Mouse (Mus musculus) brain, embryonic 14.5 days (tissue): ENCODE measurements around the gene 3110070M22Rik. TPM values are rescaled to one million over a fixed set of nuclear protein-coding genes. Genes with fewer than 3 reads are reported as not detected.
"Not testable (repeated sequence)": the region's sequence is repeated elsewhere in the genome, so short reads cannot be mapped to it uniquely, and the experiment has no call there.

Experiments used
- DNase-seq: peaks from one replicate; pipeline ENCODE4 v3.0.0-alpha.2; 2011; ENCODE audit warnings: low read depth
- CTCF ChIP-seq: fragments of 200-500 bp; IDR thresholded peaks from 2 replicates; pipeline ENCODE4 v1.5.1; 2012; ENCODE audit warnings: inconsistent platforms, mild to moderate bottlenecking, moderate library complexity, borderline replicate concordance; ENCODE audit not compliant: insufficient read depth, insufficient read length; ENCODE audit errors: extremely low read depth
- POLR2A ChIP-seq: fragments of 200-500 bp; IDR thresholded peaks from 2 replicates; pipeline ENCODE4 v1.6.1; 2012; ENCODE audit warnings: mild to moderate bottlenecking, inconsistent platforms, borderline replicate concordance; ENCODE audit not compliant: poor library complexity, insufficient read depth, insufficient read length, severe bottlenecking; ENCODE audit errors: extremely low read depth
- polyA plus RNA-seq: library from polyadenylated mRNA; depleted of rRNA; stranded (reverse); fragments of >200 nt; gene quantifications from 2 replicates; pipeline ENCODE4 v1.2.3, GENCODE M21; 2012; rRNA removed

Gene 3110070M22Rik
- 2.1 TPM in 2 replicates for polyA plus RNA-seq

DNA sequence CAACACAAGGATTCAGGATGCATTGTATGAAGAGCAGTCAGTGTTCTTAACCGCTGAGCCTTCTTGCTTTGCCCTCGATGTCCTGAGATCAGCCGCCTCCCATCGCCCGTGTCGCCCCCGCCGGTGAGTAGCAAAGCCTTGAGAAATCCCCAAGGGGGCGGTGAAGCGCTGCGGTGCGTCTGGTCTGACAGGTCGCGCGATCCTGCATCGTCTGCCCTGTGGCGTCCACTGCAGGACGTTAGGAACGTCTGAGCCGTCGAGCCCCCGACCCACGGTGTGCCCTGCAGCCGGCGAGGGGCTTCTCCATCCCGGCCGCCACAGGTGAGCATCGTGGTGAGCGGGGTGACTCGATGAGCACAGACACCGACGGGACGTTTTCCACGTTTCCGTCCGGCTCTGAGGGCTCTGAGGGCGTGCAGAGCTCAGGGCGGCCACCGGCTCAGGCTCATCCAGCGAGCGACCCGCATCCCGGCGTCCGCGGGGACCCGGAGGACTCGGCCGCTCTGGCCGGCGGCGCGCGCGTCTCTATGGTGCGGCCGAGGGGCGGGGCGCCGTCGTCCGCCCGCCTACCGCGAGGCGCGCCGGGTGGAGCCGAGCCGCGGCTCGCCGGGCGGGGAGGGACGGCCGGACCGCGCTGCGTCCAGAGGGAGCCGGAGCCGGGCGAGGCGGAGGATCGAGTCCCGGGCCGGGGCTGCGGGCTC lies at the start of gene 3110070M22Rik, which contains the start of gene Tmem267:
Gene 3110070M22Rik, minus strand, starts transcription at position 504 of the 701 bp plus-strand sequence.
Gene Tmem267, plus strand, starts transcription at position 160 of the 701 bp plus-strand sequence.
- TF ChIP-seq CTCF = peak; percentile 23; the same call in 1 of the 2 replicates
- TF ChIP-seq POLR2A = no peak; the same call in 1 of the 2 replicates
- DNase-seq = peak; percentile 94

DNA sequence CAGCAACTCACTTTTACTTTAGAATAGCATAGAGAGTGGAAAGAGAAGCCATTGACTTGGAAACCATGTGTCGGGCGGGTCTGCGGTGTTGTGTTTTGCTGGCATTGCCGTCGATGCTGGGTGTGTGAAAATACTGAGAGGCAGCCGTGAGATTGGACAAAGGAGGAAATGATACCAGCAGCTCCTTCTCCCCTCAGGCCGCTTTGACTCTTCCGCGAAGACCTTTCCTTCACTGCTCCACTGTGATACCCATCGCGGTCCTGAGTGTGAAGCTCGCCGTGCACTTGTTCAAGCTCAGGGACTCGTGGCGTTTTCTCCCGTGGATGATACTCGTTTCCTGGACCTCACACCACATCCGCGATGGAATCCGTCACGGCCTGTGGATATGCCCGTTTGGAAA lies 6.8 kb upstream of the 3110070M22Rik start:
- not testable (repeated sequence) for DNase-seq

DNA sequence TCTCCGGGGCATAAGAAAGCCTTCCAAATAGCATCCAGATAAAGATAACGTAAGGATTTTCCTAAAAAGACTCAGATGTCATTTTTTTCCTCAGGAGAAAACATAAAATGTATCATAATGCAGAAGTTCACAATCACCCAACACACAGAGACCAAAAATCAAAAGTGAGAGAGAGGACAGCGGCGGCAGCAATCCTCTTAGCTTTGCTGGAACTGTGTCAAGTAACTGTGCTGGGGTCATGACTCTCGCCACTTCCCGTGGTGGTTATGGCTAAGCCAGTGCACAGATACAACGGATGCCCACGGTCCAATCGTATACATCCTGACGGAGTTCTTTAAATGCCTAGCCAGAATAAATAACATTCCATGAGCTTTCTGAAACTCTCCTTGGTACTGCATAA lies 3.9 kb upstream of the 3110070M22Rik start:
- DNase-seq = not testable (repeated sequence)

DNA sequence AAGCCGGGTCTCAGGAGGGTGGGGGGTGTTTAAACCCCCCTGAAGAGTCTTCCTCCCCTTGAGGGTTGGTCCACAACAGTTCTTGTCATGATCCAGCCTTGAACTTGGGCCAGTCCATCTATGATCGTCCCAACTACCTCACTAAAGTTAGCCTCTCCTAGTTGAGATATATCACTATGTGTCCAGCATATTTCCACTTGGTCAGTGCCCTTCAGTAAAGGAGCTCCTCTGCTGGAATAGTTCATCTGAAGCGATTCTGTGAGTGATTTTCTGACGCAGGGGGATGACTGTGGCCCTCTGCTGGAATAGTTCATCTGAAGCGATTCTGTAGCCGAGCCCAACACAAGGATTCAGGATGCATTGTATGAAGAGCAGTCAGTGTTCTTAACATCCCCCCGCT lies 829 bp downstream of the 3110070M22Rik start:
- TF ChIP-seq CTCF (no peak), POLR2A (no peak)
- peak; percentile 24 for DNase-seq

DNA sequence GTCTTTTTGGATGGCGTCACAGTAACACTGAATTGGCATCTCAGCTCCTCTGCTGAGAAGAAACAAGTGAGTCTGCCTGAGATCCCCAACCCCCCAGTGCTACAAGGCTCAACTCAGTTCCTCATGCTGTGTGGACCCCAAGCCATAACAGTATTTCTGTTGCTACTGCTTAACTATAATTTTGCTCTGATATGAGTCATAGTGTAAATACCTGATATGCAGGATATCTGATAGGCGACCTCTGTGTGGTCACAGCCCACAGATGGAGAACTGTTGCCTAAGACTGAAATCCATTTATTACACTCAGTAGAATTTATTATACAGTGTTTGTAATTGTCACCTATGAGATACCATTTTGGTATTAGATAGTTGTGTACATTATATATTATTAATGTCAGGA lies 10.4 kb downstream of the 3110070M22Rik start:
- no peak for TF ChIP-seq CTCF
- TF ChIP-seq POLR2A = no peak
- no peak for DNase-seq

DNA sequence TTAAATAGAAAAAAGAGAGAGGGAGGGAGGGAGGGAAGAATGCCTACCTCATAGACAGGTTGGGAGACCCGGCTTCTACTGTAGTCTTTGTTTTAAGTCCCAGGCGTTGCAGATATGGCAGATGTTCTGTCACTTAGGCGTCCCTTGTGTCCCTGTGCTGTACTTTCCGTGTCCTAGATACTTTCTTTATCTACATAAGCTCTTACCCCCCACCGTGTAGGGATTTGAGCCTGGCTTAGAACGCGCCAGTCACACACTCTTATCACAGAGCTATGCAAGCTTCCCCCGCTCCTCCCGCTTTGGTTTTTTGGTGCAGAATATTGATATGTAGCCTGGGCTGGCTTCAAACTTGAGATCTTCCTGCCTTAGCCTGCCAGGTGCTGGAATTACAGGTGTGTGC lies 11.6 kb downstream of the 3110070M22Rik start:
- DNase-seq = no peak
- TF ChIP-seq POLR2A = no peak
- TF ChIP-seq CTCF = no peak

DNA sequence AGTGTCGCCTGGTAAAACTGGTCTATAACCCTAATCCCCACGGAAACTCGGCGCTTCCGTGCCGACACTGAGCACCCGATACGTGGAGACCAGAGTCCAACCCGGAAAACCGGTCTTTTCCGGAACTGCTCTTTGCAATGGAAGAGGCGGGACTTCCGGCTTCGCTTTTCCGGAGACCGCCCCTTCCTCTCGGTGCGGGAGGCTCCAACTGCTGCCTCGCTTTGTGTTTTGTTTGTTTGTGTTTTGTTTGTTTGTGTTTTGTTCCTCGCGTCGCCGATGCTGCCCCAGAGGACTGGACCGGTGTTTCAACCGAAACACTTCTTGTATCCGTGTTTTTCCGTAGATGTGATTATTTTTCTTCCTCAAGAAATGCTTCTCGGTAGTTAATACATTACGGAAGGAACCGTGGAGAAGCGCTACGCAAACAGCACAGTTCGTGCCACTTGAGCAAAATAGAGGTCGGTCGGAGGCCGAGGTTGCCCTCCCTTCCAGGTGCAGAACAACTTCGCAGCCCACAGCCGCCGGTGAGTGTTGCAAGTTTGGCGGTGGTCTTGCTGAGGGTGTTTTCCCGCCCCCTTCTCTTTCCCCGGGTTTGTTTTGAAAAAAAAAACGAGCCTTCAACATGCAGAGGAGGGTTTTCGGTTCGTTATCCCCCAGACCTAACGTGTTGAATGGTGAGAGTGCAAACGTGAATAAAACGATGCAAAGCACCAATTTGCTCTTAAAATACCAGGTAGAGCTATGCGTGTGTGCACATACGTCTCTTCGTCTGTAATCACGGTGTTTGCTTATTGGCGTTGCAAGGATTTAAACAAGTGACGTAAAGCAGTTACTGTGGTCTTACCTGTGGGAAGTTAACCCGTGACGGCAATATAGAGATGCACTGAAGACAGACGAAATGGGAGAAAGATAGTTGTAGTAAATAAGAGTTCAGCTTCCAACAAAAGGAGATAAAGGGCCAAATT lies 25.3 kb downstream of the 3110070M22Rik start, which contains the start of gene 4833420G17Rik:
Gene 4833420G17Rik, plus strand, starts transcription at position 173 of the 965 bp plus-strand sequence.
- peak; percentile 75; the same call in 1 of the 2 replicates for TF ChIP-seq POLR2A
- no peak for TF ChIP-seq CTCF
- peak; percentile 97 for DNase-seq

DNA sequence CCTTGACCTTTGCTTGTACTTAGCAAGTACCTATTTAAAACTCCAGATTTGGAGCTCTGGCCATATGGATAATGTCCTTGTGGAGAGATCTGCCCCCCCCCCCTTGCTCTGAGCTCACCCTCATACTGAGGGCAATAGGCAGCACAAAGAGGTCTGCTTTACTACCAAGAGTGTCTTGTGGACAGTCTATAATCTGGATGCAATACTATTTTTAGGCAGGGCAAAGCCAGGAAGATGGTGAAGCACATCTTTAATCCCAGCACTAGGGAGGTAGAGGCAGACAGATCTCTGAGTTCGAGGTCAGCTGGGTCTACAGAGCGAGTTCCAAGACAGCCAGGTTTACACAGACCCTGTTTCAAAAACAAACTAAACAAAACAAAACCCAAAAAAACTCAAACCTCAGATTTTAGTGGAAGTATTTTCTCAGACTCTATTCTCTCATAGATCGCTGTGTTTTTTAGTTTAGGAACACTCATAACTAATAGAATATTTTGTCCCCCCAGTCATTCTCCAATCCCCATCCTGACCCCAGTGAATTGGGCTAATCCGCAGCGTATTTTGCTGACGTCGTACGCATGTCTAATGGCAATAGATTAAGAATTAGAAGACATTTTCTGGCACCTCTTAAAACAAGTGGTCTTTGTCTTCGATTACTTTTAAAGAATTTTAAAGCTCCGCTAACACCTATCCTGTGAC lies 26.1 kb downstream of the 3110070M22Rik start:
- no peak for DNase-seq
- TF ChIP-seq CTCF = no peak
- no peak for TF ChIP-seq POLR2A

DNA sequence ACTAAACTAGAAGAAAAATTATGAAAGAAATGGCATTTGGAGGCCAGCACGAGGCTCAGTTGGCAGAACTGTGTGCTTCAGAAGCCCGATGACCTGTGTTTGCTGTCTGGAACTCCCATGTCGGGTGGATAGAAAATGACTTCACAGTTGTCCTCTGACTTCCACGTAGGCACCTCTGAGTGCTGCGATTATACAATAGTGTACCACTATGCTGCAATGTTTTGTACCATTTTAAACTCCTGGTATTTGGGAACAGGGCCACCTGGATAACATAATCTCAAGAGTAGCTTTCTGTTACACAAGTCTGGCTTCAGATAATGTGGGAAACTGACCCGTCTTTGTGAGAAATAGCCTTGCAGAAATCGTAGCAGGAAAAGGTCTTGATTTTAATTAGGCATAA lies 31.8 kb downstream of the 3110070M22Rik start:
- no peak for TF ChIP-seq CTCF
- no peak for TF ChIP-seq POLR2A
- DNase-seq = no peak

DNA sequence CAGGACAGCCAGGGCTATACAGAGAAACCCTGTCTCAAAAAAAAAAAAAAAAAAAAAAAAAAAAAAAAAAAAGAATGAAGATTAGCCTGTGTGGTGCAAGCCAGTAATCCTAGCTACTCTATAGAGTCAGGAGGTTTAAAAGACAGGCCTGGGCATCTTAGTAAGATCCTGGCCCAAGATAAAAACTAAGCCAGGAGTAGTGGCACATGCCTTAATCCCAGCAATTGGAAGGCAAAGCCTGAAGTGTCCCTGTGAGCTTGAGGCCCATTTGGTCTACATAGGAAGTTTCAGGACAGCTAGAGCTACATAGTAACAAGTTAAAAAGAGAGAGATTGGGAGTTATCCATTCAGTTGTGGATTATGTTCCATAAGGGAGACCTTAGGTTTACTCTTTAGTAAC lies 33.1 kb downstream of the 3110070M22Rik start:
- TF ChIP-seq CTCF = no peak

DNA sequence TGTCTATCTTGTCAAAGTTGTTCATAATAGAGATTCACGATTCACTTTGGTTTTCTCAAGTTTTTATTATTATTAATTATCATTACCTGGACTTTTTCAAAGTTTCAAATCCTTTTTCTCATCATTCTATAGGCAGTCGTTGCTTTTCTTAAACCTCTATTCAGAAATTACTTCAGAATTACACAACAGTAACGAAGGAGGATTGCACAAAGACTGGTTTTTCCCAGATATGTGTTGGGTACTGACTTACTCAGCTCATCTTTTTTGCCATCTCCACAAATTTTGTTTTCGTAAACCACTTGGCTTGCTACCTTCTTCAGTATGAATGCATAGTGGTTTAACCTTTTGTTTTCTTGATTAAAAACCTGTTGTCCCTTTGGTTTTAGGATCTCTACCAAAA lies 34.6 kb downstream of the 3110070M22Rik start:
- no peak for DNase-seq
- TF ChIP-seq POLR2A (no peak), CTCF (no peak)

More for the DNA sequence above, 33.1 kb downstream of the 3110070M22Rik start:
- DNase-seq = no peak
